Mouse (Mus musculus) bone marrow macrophage, adult 2 months (primary cell): ENCODE measurements around the gene H2afz.

Experiments
- CTCF ChIP-seq: IDR thresholded peaks from 2 replicates; pipeline ENCODE4 v1.5.1; 2012; ENCODE audit warnings: low read depth, mild to moderate bottlenecking, low read length, moderate library complexity
- POLR2A ChIP-seq: IDR thresholded peaks from 2 replicates; pipeline ENCODE4 v1.6.1; 2012; ENCODE audit warnings: mild to moderate bottlenecking, low read depth, low read length, borderline replicate concordance

DNA sequence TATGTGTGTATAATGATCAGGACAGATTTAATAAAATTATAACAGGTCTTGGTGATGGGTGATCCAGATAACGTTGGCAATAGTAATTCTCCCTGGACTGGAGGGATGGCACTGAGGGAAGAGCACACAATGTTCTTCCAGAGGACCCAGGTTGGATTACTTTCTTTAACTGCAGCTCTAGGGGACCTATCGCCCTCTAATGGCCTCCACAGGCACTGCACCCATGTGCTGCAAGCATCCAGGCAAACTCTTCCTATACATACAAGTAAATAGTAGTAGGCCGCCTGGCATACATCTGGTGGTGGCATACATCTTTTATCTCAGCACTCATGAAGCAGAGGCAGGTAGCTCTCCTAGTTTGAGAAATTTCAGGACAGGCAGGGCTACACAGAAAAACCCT lies 30.9 kb downstream of the H2afz start:
- TF ChIP-seq CTCF: 0 out of 2 replicates have a peak, but pooled peaks have one; percentile 46
- no peak for TF ChIP-seq POLR2A
